Mouse (Mus musculus): Measurements from ENCODE around the gene Tacr3.

Tacr3 gene

DNA sequence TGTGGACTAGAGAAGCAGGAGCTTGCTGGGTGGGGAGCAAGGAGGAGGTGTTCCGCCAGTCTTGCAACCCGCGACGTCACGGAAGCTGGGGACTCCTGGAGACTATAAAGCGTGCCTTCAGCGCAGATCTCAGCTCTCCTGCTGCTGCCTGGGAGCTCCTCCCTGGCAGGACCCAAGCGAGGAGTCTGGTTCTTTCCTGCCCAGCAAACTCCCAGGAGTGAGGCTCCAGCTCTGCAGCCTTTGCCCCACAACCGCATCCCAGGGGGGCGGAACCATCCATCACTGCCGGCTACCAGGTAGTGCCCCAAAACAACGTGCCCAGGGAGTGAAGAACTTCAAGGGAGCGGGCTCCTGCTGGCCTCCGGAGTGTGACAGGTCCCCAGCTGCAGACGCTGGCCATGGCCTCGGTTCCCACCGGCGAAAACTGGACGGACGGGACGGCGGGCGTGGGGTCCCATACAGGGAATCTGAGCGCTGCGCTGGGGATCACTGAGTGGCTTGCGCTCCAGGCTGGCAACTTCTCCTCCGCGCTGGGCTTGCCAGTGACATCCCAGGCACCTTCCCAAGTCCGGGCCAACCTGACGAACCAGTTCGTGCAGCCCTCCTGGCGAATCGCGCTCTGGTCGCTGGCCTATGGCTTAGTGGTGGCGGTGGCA lies at the start of gene Tacr3:
TSS of gene Tacr3 (plus strand) at position 133 of the 656 bp plus-strand sequence.
- DNase-seq (ENCODE audit: low spot score in 2 of 2) = no peak

GRCm38 (mm10) chr3:134828492-134828874 lies 324 bp upstream of the Tacr3 start:
- DNase-seq (ENCODE audit: low spot score in 2 of 2) = no peak

GRCm38 (mm10) chr3:134829531-134829921 lies 719 bp downstream of the Tacr3 start:
- no peak for DNase-seq (ENCODE audit: low spot score in 2 of 2)

DNA sequence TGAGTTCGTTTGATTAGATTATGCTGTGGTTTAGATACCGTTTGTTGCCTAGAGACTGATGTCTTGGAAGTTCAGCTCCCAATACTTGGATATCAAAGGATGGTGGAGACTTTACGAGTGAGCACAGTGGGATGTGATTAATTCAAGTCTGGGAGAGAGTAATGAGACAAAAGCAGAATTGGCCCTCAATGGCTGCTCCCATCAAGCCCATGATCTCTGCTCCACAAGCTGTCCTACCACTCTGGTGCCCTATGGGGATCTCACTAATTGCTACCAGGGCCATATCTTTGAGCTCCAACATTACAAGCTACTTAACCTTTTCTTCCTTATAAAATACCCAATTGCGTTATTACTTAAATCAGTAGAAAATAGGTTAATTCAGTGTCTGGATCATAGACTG lies 22.5 kb downstream of the Tacr3 start:
- DNase-seq (ENCODE audit: low spot score in 2 of 2) = no peak

DNA sequence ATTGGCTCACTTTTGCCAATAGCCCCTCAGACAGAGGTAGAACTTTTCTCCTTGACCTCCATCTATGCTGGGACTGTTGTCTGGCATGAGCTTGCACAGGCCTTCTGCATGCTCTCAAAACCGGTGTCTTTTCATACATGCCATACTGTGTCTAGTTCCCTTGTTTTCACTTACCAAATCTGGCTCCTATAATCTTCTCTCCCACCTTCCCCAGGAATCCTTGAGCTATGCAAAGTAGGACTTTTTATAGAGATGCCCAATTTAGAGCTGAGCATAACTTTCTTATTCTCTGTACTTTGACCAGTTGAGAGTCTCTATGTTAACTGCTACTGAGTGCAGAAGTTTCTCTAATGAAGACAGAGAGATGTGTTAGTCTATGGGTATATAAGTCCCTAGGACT lies 48.9 kb downstream of the Tacr3 start:
- no peak for DNase-seq (ENCODE audit: low spot score in 2 of 2)

GRCm38 (mm10) chr3:134895831-134896230 lies 67.0 kb downstream of the Tacr3 start:
- no peak for DNase-seq (ENCODE audit: low spot score in 2 of 2)

- no peak for DNase-seq (ENCODE audit: low spot score in 2 of 2)
Observed at GRCm38 (mm10) chr3:134908890-134909289, 80.1 kb downstream of the Tacr3 start.

DNA sequence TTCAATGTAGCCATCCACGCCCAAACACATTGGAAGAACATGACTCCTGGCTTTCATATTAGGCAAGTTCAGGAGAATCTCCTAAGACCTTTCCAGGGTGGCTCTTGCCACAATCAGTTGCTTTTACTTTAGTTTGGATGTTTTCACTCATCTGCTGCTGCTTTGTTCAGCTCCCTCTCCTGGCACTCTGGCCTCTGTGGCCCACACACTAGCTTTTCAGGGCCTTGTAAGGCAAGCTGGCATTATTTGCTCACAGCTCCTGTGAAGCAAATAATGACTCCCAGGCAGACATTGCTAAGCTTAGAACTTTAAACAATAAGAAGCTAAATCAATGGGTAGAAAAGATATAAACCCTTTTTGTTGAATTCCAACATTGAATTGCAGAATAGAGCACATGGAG lies 105.9 kb downstream of the Tacr3 start:
- no peak for DNase-seq (ENCODE audit: low spot score in 2 of 2)

GRCm38 (mm10) chr3:134935461-134935860 lies 106.7 kb downstream of the Tacr3 start:
- DNase-seq (ENCODE audit: low spot score in 2 of 2) = no peak

GRCm38 (mm10) chr3:134963461-134963860 lies 134.7 kb downstream of the Tacr3 start:
- no peak for DNase-seq (ENCODE audit: low spot score in 2 of 2)

- DNase-seq (ENCODE audit: low spot score in 2 of 2) = no peak
Observed at GRCm38 (mm10) chr3:134978902-134979301, 150.1 kb downstream of the Tacr3 start.

GRCm38 (mm10) chr3:134980140-134980539 lies 151.3 kb downstream of the Tacr3 start:
- no peak for DNase-seq (ENCODE audit: low spot score in 2 of 2)
